Mouse (Mus musculus) adrenal gland, postnatal 25 days (tissue): ENCODE data around the gene Kctd3. TPM values are rescaled to one million over a fixed set of nuclear protein-coding genes. Genes with fewer than 3 reads are reported as not detected.
"Not testable (repeated sequence)": the region's sequence is repeated elsewhere in the genome, so short reads cannot be mapped to it uniquely, and the experiment has no call there.

Source experiments
- DNase-seq: peaks from one replicate; pipeline ENCODE4 v3.0.0; 2021; ENCODE audit warnings: mixed read lengths
- long read RNA-seq: library from polyadenylated mRNA; stranded (forward); transcript quantifications from one replicate; pipeline ENCODE4 v2.0.0, GENCODE M21; 2021
- total RNA-seq: library from RNA; stranded (reverse); gene quantifications from 2 replicates; pipeline ENCODE4 v1.2.3, GENCODE M21; 2021

The Kctd3 gene
- total RNA-seq = 36.9 and 40.3 TPM in 2 replicates
- long read RNA-seq, transcript Kctd3-201 (18 exons, 3,706 nt) = major isoform, 22 of 41 reads
- long read RNA-seq, partial matches to known transcripts = 9 of 41 reads
- long read RNA-seq, other reads (novel, unspliced or antisense) = 6 of 41 reads

DNA sequence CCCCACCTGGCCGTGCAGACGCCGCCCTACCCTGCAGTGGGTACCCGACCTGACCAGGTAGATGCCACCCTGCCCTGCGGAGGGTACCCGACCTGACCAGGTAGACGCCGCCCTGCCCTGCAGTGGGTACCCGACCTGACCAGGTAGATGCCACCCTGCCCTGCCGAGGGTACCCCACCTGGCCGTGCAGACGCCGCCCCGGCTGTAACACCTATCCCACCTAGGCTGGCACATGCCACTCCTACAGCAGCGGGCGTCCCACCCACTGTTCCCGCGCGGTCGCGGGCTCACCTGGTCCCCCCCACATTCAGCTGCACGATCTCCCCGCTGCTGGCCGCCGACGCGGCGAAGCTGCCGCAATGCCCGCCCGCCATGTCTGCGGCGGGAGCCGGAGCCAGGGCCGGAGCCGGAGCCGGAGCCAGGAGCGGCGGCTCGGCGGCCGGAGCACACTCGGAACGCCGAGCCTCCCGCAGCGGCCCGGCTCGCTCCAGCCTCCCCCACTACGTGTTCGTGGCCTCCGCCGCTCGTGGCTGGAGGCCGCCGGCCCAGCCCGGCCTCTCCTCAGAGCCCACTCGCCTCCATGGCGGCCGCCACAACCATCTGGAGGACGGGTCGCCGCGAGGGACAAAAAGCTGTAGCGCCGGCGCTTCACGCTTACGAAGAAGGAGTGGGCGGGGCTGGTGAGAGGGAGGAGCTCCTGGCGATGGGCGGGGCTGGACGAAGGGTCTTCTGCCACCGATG is at the start of gene Kctd3:
Gene Kctd3, minus strand, starts transcription at position 603 of the 741 bp plus-strand sequence.
- DNase-seq = peak; percentile 99

DNA sequence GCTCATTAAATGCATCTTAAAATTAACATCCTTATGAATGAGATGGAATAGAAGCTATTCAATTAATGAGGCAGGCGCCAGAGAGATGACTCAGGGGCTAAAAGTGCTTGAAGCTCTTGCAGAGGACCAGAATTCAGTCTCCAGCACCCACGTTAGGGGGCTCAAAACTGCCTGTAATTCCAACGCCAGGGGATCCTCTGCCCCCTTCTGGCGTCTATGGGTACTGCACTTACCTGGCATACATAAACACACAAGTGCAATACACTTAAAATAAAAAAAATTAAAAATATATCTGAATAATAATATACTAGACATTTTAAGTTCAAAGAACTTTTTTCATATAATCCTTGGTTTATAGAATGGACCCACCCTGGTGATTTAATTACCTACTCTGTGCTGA is 49.8 kb upstream of the Kctd3 start:
- DNase-seq = no peak

DNA sequence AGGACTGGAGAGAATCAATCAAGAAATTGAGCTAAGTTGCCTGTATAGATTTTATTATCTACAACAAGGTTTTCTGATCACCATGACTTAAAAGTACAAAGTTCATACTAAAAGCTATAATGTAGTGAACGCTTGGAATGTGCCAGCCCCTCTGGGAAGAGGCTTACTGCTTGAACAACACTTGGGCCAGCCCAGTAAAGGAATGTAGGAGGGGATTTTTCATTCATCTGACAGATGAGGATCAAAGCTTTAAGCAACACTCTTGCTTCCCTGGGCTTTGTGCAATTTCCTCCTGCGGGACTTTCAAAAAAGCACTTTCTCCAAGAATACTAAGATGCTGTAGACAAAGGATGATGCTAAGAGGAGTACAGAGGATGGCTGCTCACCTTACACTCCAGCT is 48.3 kb upstream of the Kctd3 start:
- DNase-seq = no peak

DNA sequence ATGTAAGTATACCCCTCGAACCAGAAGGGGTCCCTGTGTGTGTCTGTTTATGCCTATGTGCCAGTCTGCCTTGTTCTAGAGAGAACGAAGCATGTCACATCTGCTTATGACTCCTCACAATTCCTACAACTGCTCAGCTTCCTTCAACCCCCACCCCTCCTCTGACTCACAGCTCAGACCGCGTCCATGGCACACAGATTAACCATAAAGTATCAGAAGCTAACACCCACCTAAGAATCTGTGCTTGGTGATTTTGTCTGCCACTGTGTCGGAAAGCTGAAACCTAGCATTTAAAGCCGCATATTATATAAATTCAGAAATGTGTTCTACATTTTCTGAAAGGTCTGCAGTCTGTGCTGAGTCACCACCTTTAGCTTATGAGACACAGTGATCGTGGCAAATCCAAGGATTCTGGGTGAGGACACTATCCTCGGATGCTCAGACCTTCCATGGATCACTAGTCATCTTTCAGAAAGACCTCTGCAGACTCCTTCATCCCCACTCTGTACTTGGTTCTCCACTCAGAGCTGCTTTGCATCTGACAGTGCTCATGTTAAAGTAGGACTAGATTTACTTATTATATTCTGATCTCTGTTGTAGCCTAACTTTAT is 47.4 kb upstream of the Kctd3 start:
- no peak for DNase-seq

DNA sequence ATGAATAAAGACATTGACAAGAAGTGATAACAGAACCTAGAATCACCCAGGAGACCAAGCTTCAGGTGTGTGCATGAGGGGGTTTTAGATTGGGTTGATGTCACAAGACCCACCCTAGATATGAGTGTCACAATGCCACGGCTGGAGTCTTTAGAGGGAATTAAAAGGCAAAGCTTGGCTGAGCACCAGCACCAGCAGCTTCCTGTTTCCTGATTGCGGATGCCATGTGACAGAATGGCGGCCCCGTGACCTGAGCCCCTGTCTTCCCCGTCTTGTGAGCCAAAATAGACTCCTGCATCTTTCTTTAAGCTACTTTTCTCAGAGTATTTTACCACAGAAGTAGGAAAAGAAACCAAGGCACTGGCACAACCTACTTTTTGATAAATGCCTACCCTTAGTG is 46.5 kb upstream of the Kctd3 start:
- no peak for DNase-seq

DNA sequence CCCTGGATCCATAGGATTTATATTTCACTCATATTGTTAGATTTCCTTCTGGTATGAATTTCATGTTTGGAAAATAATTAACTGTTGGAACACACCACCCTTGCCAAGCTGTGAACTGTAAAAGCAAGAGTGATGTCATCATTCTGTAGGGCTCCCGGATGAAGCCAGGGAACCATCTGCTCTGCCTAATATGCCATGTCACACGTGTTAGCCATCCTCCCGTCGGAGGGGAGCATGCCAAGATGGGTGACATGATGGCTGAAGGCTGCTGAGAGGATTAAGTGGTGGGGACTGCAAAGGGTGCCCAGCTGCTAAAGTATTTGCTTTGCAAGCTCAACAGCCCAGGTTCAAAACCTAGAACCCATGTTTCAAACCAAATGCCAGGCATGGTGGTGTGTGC is 44.5 kb upstream of the Kctd3 start:
- DNase-seq = no peak

DNA sequence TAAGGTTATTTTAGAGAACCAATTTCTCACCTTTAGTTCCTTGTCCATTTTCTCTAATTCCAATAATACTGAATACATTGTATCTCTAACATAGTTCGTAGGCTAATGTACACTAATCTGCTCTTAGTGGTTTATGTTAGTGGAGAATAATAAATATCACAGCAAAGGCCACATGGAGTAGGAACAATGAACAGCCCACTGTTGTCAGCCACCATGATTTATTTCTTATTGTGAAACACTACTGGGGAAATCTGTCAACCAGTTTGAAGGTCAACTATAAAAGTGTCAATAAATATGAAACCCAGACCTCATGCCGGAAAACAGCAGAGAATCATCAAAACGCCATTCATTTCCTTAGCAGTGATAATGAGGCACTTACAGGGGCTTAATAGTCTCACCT is 42.5 kb upstream of the Kctd3 start:
- DNase-seq = no peak

DNA sequence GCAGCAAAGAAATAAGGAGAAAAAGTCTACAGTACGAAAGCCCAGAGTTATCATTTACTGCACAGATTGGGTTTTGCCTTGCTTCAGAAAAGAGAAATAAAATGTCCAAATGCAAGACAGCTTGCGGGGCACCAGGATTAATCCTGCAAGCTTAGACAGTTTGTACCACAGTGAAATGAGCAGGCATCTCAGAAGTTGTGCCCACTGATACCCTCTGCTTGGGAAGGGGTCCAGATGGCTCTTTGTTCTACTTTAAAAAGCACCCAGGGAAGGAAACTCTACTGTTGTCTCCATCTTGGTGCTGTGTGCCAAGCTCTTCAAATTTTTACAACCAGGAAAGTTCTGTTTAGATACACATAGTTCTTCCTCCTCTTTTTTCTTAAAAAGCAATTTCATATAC is 40.7 kb upstream of the Kctd3 start:
- no peak for DNase-seq

DNA sequence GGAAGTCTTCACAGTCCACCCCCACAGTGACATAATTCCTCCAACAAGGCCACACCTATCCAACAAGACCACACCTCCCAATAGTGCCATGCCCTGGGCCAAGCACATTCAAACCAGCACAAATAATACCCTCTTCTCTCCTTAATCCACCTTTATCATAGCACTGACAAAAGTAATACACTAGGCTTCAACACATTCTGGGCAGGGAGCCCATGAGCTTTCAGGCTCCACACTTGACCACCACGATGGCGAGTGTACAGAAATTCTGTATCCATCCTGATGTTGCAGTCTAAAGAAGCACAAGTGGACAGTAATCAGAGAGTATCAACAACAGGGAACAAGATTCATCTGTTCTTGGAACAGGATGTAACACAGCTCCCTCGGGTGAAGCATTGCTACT is 40.3 kb upstream of the Kctd3 start:
- DNase-seq = no peak

DNA sequence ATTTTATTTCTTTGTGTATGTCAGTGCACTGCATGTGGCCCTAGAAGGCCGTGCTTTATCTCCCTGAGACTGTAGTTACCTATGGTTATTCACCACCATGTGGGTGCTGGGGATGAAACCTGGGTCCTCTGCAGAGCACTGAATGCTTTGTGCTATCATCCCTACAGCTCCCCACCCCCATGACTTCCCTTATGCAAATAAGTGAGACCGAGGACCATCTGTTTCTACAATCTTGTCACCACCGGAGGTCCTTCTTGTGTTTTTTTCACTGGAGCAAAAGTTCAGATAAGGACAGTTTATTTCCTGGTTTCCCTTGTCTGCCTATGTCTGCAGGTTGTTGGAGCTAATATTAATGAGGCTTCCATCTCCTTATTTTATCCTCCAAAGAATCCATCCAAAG is 39.2 kb upstream of the Kctd3 start:
- DNase-seq = no peak

DNA sequence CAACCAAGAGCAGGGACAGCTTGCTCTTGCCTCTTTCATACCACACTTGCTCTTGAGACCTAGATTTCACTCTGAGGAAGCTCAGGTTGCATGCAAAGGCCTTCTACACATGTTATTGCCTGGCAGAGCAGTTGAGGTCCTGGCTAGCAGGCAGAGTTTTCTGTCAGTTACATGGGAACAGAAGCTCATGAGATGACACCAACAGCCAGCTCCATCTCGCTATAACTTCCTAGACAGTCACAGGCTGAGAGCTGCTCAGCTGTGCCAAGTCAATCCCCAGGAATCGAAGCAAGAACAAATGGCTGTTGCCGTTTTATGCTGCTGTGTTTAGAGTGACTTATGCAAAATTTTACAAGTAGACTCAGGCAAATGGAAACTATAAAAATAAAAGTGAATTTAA is 38.7 kb upstream of the Kctd3 start:
- DNase-seq = no peak

DNA sequence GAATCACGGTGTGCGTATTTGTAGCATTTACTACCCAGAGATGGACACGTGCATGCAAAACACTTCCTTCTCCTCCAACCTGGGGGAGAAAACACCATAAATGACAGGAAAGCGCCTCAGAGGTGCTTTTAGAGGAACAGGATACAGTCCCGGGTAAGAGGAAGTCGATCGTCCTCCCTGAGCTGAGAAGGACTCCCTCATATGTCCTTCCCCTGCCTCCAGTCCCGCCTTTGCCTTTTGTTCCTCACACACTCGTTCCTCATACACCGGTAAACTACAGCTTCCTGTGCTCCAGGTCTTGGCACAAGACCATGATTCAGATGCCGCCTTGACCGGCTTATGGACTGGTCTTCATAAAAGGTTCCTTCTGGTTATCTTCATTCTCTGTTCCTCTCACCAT is 33.6 kb upstream of the Kctd3 start:
- no peak for DNase-seq

DNA sequence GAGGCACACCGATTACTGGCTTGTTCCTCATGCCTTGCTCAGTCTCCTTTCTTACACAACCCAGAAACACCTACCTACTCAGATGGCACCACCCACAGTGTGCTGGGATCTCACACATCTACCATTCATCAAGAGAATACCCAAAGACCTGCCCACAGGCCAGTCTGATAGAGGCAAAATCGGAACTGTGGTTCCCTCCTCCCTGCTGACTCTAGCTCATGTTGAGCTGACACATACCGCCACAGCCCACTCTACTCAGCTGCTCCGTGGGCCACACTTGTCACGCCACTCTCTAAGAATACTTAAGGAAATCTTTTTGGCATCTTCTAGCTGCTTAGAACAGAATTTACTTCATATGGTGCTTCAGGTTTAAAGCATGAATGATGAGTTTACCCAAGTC is 31.7 kb upstream of the Kctd3 start:
- DNase-seq = no peak

DNA sequence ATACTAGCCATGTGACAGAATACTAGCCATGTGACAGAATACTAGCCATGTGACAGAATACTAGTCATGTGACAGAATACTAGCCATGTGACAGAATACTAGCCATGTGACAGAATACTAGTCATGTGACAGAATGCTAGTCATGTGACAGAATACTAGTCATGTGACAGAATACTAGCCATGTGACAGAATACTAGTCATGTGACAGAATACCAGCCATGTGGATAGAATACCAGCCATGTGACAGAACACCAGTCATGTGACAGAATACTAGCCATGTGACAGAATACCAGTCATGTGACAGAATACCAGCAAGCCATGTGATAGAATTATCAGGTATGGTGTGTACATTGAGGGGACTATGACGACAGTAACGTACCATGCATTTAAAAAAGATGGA is 25.2 kb upstream of the Kctd3 start:
- not testable (repeated sequence) for DNase-seq

DNA sequence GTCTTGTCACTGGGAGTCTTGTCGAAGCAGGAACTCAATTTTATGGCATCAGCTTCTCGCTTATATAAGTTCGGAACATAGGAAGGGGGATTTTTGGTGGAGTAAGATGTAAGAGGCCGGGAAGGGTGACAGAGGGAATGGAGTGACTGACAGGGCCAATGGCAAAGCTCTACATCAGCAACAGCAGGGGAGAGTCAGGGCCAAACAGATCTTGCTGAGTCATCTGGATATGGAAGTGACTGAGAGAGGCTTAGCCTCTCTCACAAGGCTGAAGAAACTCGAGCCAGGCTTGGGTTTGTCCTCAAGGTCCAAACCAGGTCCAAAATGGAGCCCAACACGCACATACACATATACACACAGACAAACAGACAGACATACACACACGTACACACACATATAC is 23.3 kb upstream of the Kctd3 start:
- no peak for DNase-seq

DNA sequence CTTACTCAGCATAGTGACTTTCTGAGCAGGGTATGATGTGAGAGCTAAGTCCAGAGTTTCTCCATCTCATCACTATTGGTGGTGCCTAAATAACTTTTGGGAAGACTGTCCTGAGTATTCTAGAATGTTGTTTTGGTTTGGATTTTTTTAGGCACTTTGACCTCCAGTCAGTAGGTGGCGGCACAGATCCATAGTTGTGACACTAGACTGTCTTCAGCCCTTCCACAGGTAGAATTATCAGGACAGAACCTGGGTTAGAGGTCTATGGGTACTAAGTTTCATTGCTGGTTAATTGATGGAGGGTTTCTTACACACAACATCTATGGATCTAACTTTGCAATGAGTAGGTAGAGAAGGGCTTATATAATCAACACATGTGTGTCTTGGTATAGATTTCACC is 20.6 kb upstream of the Kctd3 start:
- DNase-seq = peak; percentile 13

DNA sequence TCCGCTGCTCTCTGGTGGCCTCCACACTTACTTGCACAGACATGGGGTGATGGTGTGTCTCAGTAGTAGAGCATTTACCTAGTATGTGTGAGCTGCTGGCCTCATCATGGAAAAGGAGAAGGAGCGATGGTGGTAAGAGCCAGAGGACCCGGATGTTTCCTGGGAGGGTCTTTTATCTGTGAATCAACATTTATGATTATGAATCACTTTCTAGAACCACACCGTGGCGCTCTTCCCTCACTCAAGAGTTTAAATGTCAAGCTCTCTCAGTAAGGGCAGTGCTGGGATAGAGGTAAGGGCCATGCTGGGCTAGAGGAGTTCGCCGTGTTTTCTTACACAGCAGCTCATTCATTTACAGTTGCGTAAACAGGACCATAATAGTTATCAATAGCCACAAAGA is 19.2 kb upstream of the Kctd3 start:
- peak; percentile 18 for DNase-seq

DNA sequence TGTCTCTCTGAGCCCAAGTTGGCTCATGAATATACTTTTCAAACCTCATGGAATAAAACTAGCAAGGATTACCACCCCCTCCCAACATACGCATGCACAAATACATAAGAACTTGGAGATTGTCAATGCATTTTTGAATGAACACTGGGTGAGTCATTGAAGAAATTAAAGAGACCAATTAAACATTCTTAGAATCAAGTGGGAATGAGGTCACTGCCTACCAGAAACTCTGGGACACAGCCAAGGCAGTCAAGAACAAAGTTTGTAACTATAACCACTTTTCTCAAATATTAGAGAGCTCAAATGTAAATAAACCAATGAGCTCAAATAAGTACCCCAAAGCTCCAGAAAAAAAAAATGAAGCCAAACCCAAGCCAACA is 16.1 kb upstream of the Kctd3 start:
- no peak for DNase-seq

DNA sequence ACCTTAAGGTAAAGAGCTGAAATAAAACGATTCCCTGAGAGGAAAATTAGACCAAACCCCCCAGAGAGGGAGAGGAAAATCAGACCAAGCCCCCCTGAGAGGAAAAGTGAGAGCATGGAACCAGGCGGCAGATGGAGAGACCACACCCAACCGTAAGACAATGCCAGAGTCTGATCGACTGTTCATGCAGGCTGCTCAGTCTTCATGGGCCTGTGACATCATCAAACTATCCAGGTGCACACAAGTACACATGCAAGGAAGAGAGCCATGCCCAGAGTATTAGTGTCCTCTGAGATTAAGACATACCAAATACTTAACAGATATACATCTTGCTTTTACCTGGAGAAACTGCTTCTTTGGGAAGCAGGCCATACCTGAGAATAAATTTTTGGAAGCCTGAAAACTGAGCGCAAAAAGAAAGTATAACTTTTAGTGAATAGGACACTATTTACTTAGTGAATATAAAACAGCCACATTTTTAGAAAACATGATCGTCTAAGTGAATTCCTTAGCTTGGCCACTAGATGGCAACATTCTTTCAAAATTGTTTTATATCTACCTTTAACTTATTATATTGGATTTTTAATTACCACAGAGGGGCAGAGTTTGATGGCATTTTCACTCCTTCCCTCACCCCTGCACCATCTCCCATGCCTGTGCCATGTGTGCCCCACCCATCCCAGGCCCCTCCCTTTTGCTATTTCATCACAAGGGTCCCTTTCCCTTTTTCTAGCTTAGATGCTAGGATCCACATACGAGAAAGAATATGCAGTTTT is 15.5 kb upstream of the Kctd3 start:
- no peak for DNase-seq

DNA sequence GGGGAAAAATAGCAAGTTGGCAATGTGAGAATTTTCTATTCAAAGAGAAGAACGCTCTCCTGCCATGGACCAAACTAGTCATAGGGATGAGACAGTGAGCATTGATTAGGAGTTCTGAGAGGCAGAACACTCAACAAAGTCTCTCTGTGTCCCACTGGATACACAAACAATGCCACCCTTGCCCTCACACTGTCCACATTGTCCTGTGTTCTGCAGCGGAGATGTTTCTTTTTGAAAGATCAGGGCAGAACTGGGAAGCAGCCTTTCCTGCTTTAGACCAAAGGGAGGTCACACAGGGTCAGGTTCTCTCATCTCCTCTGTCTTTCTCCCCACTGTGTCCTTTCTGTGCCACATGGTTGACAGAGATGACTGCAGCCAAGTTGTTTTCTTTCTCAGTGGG is 7.7 kb upstream of the Kctd3 start:
- DNase-seq = no peak

DNA sequence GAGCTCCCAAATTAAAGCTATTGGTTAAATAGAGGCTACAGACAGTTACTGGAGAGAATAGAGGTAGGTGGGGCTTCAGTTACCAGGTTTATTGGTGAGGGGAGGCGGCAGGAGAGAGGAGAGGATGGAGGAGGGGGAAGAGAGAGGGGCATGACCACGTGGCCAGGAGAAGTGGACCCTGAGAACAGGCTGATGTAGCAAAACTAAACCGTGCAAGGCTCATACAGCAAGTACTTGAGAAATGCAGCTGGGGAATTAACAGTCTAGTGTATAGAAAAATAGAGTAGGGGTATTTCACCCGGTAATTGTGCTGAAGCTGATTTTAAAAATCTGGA is 5.9 kb upstream of the Kctd3 start:
- DNase-seq = no peak

DNA sequence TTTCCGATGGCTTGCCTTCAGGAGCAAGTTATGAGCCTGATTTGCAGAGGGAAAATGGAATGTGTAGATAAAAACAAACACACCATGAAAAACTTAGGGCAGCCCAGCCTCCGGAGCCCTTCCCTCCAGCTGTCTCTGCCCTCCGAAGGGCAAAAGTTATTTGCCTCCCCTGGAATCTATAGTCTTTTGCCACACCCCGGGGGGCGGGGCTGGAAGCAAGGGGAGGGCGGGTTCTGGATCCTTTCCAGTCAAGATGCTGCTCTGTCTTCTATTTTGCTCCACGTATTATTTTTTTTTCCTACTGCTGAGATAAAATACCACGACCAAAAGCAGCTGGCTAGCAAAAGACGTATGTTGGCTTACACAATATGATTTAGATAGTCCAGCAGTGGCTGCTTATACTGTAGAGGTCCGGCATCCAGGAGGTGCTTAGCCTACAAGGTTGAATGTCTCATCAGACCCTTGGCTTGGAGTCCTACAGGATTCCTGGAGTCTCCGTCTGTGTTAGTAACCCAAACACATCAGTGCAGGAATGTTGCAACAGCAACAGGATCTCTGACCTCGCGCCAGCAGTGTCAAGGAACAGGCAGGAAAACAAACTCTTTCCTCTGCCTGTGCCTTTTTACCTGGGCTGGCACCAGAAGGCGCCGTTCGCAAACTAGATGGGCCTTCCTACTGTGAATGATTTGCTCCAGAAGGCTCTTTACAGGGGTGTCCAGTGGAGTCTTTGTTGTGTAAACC is 5.4 kb upstream of the Kctd3 start:
- DNase-seq = peak; percentile 14

DNA sequence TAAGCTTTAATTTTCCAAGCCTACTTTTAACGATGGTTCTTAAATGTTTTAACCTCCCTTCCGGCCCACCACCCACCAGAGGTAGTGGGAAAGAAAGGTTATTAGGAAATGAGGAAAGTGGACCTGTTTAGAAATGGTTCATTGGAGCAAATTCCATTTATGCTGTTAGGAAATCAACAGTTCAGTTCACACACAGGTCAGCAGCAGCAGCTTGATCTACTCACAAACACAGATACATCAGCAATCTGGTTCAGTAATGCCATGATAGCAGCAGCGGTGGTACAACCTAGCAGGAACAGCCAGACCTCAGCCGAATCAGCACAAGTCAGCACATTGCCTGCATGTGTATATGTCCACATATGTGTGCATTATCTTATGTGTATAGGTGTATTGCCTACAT is 3.0 kb upstream of the Kctd3 start:
- no peak for DNase-seq
